In the genomic region with DNA sequence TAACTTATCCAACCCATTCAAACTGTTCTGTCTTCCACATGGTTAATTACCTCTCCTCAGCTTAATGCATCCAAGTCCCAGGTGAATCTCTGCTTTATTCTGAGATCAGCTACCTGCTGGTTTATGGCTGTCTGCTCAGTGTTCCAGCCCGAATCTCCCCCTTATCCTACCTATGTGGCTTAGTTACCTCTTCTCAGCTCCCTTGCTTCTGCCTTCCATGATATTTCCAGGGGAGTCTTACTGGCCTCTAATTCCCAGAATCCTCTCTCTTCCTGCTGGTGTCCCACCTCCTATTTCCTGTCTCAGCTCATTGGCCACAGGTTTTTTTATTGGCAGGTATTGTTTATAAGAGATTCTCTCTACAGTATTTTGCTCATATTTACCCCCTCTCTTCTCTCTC, we compare ENCODE assay signal across 29 mouse cellular contexts. TPM values are rescaled to one million over a fixed set of nuclear protein-coding genes. Genes with fewer than 3 reads are reported as not detected.
DNase-seq lines count a peak whose midpoint lies in the region; ATAC-seq and TF ChIP-seq lines count a peak whose summit lies in the region.
"Had no signal": no experiment of that assay in that cellular context is flagged by ENCODE, and none has a peak within 500 bp of the region (broad histone marks: within the 10 kb centered on the region; RNA-seq: fewer than 3 reads in every experiment).

No protein-coding gene starts in this region.

- no peak overlapping the region for H3K9ac ChIP-seq in hindbrain, embryonic 16.5 days (ENCODE audit: low read depth, low read length)
- no peak overlapping the region for H3K9ac ChIP-seq in hindbrain, embryonic 13.5 days
- no peak overlapping the region for H3K9ac ChIP-seq in midbrain, embryonic 14.5 days (replicated peaks; ENCODE audit: low read length)
- H3K9ac ChIP-seq in midbrain, embryonic 11.5 days (ENCODE audit: low read length): no peak overlapping the region
- H3K9ac ChIP-seq in MEL (ENCODE audit: control insufficient read depth, low read depth, low read length, poor library complexity, severe bottlenecking): no peak overlapping the region
- H3K9ac ChIP-seq in neural tube, embryonic 14.5 days (replicated peaks; ENCODE audit: low read depth, low read length): no peak overlapping the region
- H3K9ac ChIP-seq: embryonic facial prominence, embryonic 12.5 days; limb, embryonic 12.5 days; midbrain, embryonic 13.5 days had no signal

- H3K9me3 ChIP-seq in hindbrain, embryonic 16.5 days (ENCODE audit: control insufficient read depth, low read length): no peaks in the 10 kb centered on the region
- no peaks in the 10 kb centered on the region for H3K9me3 ChIP-seq in hindbrain, embryonic 13.5 days
- no peaks in the 10 kb centered on the region for H3K9me3 ChIP-seq in midbrain, embryonic 14.5 days (ENCODE audit: control insufficient read depth, low read length)
- no peaks in the 10 kb centered on the region for H3K9me3 ChIP-seq in midbrain, embryonic 11.5 days (ENCODE audit: control insufficient read depth, low read length)
- H3K9me3 ChIP-seq in MEL (replicated peaks; ENCODE audit: insufficient read depth, low read length): no peaks in the 10 kb centered on the region
- no peaks in the 10 kb centered on the region for H3K9me3 ChIP-seq in neural tube, embryonic 14.5 days (ENCODE audit: control insufficient read depth, low read length)
- H3K9me3 ChIP-seq: embryonic facial prominence, embryonic 12.5 days; limb, embryonic 12.5 days; midbrain, embryonic 13.5 days had no signal

- no peak for TF ChIP-seq CTCF in MEL (IDR thresholded peaks at IDR 0.05 in 2 of 3, conservative IDR thresholded peaks at IDR 0.05 in 1 of 3; ENCODE audit: control insufficient read depth in 1 of 3, insufficient read depth in 1 of 3, low read depth in 2 of 3, low read length in 3 of 3, poor library complexity in 1 of 3, severe bottlenecking in 1 of 3)

- no peaks in the 10 kb centered on the region for H3K4me1 ChIP-seq in hindbrain, embryonic 16.5 days (ENCODE audit: control insufficient read depth, insufficient read depth, low read depth, low read length)
- H3K4me1 ChIP-seq in hindbrain, embryonic 13.5 days (replicated peaks): no peaks in the 10 kb centered on the region
- H3K4me1 ChIP-seq in midbrain, embryonic 14.5 days (ENCODE audit: control insufficient read depth, insufficient read depth, low read length): no peaks in the 10 kb centered on the region
- no peaks in the 10 kb centered on the region for H3K4me1 ChIP-seq in midbrain, embryonic 11.5 days (ENCODE audit: control insufficient read depth, insufficient read depth, low read length)
- H3K4me1 ChIP-seq in MEL (ENCODE audit: control insufficient read depth in 1 of 2, insufficient read depth in 2 of 2, low read length in 2 of 2): peaks cover 7 to 28% of the 10 kb centered on the region in 2 experiments; a peak in 3 of 4 replicates
- no peaks in the 10 kb centered on the region for H3K4me1 ChIP-seq in neural tube, embryonic 14.5 days (ENCODE audit: control insufficient read depth, insufficient read depth, low read length)
- H3K4me1 ChIP-seq: embryonic facial prominence, embryonic 12.5 days; limb, embryonic 12.5 days; midbrain, embryonic 13.5 days had no signal

- H3K36me3 ChIP-seq in hindbrain, embryonic 16.5 days (ENCODE audit: control insufficient read depth, insufficient read depth, low read length): no peaks in the 10 kb centered on the region
- H3K36me3 ChIP-seq in hindbrain, embryonic 13.5 days: no peaks in the 10 kb centered on the region
- H3K36me3 ChIP-seq in midbrain, embryonic 14.5 days (ENCODE audit: control insufficient read depth, insufficient read depth, low read length): no peaks in the 10 kb centered on the region
- H3K36me3 ChIP-seq in midbrain, embryonic 11.5 days (ENCODE audit: control insufficient read depth, insufficient read depth, low read length): no peaks in the 10 kb centered on the region
- H3K36me3 ChIP-seq in MEL (ENCODE audit: control insufficient read depth in 1 of 2, insufficient read depth in 2 of 2, low read length in 2 of 2): peaks cover 0 to 18% of the 10 kb centered on the region in 2 experiments; a peak in 2 of 4 replicates
- H3K36me3 ChIP-seq in neural tube, embryonic 14.5 days (ENCODE audit: control insufficient read depth, insufficient read depth, low read length): no peaks in the 10 kb centered on the region
- H3K36me3 ChIP-seq: embryonic facial prominence, embryonic 12.5 days; limb, embryonic 12.5 days; midbrain, embryonic 13.5 days had no signal

- H3K4me3 ChIP-seq in hindbrain, embryonic 16.5 days (ENCODE audit: low read length): no peak overlapping the region
- no peak overlapping the region for H3K4me3 ChIP-seq in hindbrain, embryonic 13.5 days
- H3K4me3 ChIP-seq in midbrain, embryonic 14.5 days (replicated peaks; ENCODE audit: low read depth, low read length): no peak overlapping the region
- no peak overlapping the region for H3K4me3 ChIP-seq in midbrain, embryonic 11.5 days (ENCODE audit: low read depth, low read length)
- no peak overlapping the region; a peak in 1 of 4 replicates for H3K4me3 ChIP-seq in MEL (ENCODE audit: control insufficient read depth in 1 of 2, insufficient read depth in 1 of 2, low read depth in 2 of 2, low read length in 2 of 2)
- no peak overlapping the region for H3K4me3 ChIP-seq in neural tube, embryonic 14.5 days (ENCODE audit: low read depth, low read length)
- H3K4me3 ChIP-seq: embryonic facial prominence, embryonic 12.5 days; limb, embryonic 12.5 days; midbrain, embryonic 13.5 days; myocyte had no signal

- peak; percentile 4 for DNase-seq in midbrain, embryonic 14.5 days
- DNase-seq in midbrain, embryonic 11.5 days (ENCODE audit: low spot score, missing footprints): no peak
- DNase-seq in MEL (ENCODE audit: low read depth, low spot score): peak; percentile 11
- DNase-seq in gastrocnemius, adult 8-10 months (ENCODE audit: low spot score in 2 of 2): no peak
- DNase-seq: adrenal gland, postnatal 10 days; B cell, adult 2 months; cerebellum, adult 11-12 months; cerebellum, adult 9-11 months; embryo, embryonic 11 days; gastrocnemius, postnatal 10 days; heart, postnatal 36 days; kidney, adult 11 months; kidney, postnatal 14 days; layer of hippocampus, adult 9-11 months; lung, postnatal 36 days; right cerebral cortex, adult 18-20 months; right cerebral cortex, postnatal 4 days; thymus, adult 2 months; thymus, postnatal 36 days had no signal

- H3K27ac ChIP-seq in hindbrain, embryonic 16.5 days (ENCODE audit: low read depth, low read length): no peak overlapping the region
- H3K27ac ChIP-seq in hindbrain, embryonic 13.5 days: no peak overlapping the region
- no peak overlapping the region for H3K27ac ChIP-seq in midbrain, embryonic 14.5 days (replicated peaks; ENCODE audit: low read depth, low read length)
- H3K27ac ChIP-seq in midbrain, embryonic 11.5 days (ENCODE audit: low read depth, low read length): no peak overlapping the region
- H3K27ac ChIP-seq in MEL (ENCODE audit: control insufficient read depth, low read depth, low read length): peak overlapping the region; percentile 65
- H3K27ac ChIP-seq in neural tube, embryonic 14.5 days (ENCODE audit: low read depth, low read length): no peak overlapping the region; the same call in 1 of the 2 replicates
- H3K27ac ChIP-seq: embryonic facial prominence, embryonic 12.5 days; limb, embryonic 12.5 days; midbrain, embryonic 13.5 days had no signal

- no peaks in the 10 kb centered on the region for H3K79me2 ChIP-seq in MEL (ENCODE audit: control insufficient read depth, insufficient read depth, low read length, poor library complexity)

- peak overlapping the region; percentile 26; the same call in 1 of the 2 replicates for H3K4me2 ChIP-seq in hindbrain, embryonic 16.5 days (ENCODE audit: low read length)
- H3K4me2 ChIP-seq in hindbrain, embryonic 13.5 days: no peak overlapping the region
- no peak overlapping the region for H3K4me2 ChIP-seq in midbrain, embryonic 14.5 days (ENCODE audit: low read length)
- H3K4me2 ChIP-seq in midbrain, embryonic 11.5 days: no peak overlapping the region
- H3K4me2 ChIP-seq in neural tube, embryonic 14.5 days (ENCODE audit: low read depth, low read length): no peak overlapping the region
- H3K4me2 ChIP-seq: embryonic facial prominence, embryonic 12.5 days; heart, embryonic 11.5 days; limb, embryonic 12.5 days; liver, embryonic 11.5 days; midbrain, embryonic 13.5 days had no signal

- no peak for ATAC-seq in hindbrain, embryonic 16.5 days
- no peak for ATAC-seq in hindbrain, embryonic 13.5 days (ENCODE audit: low FRiP score)
- ATAC-seq in midbrain, embryonic 14.5 days (ENCODE audit: low FRiP score, low TSS enrichment): no peak
- ATAC-seq in midbrain, embryonic 11.5 days (ENCODE audit: low FRiP score): no peak
- ATAC-seq in neural tube, embryonic 14.5 days (ENCODE audit: low read depth): peak; percentile 54; the same call in 1 of the 2 replicates
- ATAC-seq: forebrain, embryonic 16.5 days; midbrain, embryonic 13.5 days had no signal

- H3K27me3 ChIP-seq in hindbrain, embryonic 16.5 days (replicated peaks; ENCODE audit: control insufficient read depth, insufficient read depth, low read length): no peaks in the 10 kb centered on the region
- no peaks in the 10 kb centered on the region for H3K27me3 ChIP-seq in hindbrain, embryonic 13.5 days
- no peaks in the 10 kb centered on the region for H3K27me3 ChIP-seq in midbrain, embryonic 14.5 days (ENCODE audit: control insufficient read depth, insufficient read depth, low read length)
- H3K27me3 ChIP-seq in midbrain, embryonic 11.5 days (ENCODE audit: control insufficient read depth, insufficient read depth, low read length): no peaks in the 10 kb centered on the region
- no peaks in the 10 kb centered on the region for H3K27me3 ChIP-seq in MEL (ENCODE audit: control insufficient read depth in 1 of 2, insufficient read depth in 2 of 2, low read length in 2 of 2)
- H3K27me3 ChIP-seq in neural tube, embryonic 14.5 days (ENCODE audit: control insufficient read depth, insufficient read depth, low read length): no peaks in the 10 kb centered on the region
- H3K27me3 ChIP-seq: embryonic facial prominence, embryonic 12.5 days; limb, embryonic 12.5 days; midbrain, embryonic 13.5 days had no signal

- no peak for TF ChIP-seq EP300 in MEL (IDR thresholded peaks at IDR 0.05; ENCODE audit: low read depth in 1 of 2, low read length in 2 of 2)

- TF ChIP-seq RAD21 in MEL (IDR thresholded peaks at IDR 0.05; ENCODE audit: low read depth, low read length): no peak

- 64% methylated on average over 1 of the region's 1 CpGs for WGBS in hindbrain, embryonic 16.5 days
- 75% methylated on average over 1 of the region's 1 CpGs for WGBS in hindbrain, embryonic 13.5 days
- 79% methylated on average over 1 of the region's 1 CpGs for WGBS in midbrain, embryonic 14.5 days
- WGBS in midbrain, embryonic 11.5 days: 65% methylated on average over 1 of the region's 1 CpGs
- 56% methylated on average over 1 of the region's 1 CpGs for WGBS in neural tube, embryonic 14.5 days

- TF ChIP-seq POLR2A in MEL (IDR thresholded peaks at IDR 0.05; ENCODE audit: control insufficient read depth in 1 of 2, insufficient read depth in 1 of 2, low read depth in 1 of 2, low read length in 2 of 2, poor library complexity in 1 of 2): no peak

RNA-seq across cellular contexts. Expression of a gene that starts 51.8 kb away (rescaled TPM):
- polyA plus RNA-seq in hindbrain, embryonic 16.5 days (2015; fragmentation: Nextera tagmentation; extraction: Ambion mirVana): 170 and 171 TPM in 2 replicates
- polyA plus RNA-seq in hindbrain, embryonic 13.5 days (2015; fragmentation: Nextera tagmentation; extraction: Ambion mirVana): 168 and 172 TPM in 2 replicates
- polyA plus RNA-seq in midbrain, embryonic 14.5 days (2014; fragmentation: Nextera tagmentation; extraction: Ambion mirVana): 161 and 182 TPM in 2 replicates
- 201 and 217 TPM in 2 replicates for polyA plus RNA-seq in midbrain, embryonic 11.5 days (2014; fragmentation: Nextera tagmentation; extraction: Ambion mirVana)
- total RNA-seq in MEL (2012; rRNA removed): 189 and 207 TPM in 2 replicates
- polyA plus RNA-seq in MEL (2012; ENCODE audit: insufficient read depth in 1 of 2, insufficient read length in 2 of 2, low read depth in 1 of 2, low replicate concordance in 2 of 2, missing spikeins in 1 of 2): 100 to 1,000 TPM in 1 of 2 experiments, not detected in 1; 307 TPM
- polyA plus RNA-seq in neural tube, embryonic 14.5 days (2014; fragmentation: Nextera tagmentation; extraction: Ambion mirVana): 167 and 200 TPM in 2 replicates
- total RNA-seq in gastrocnemius, adult 8-10 months (2022): 100 to 1,000 TPM; 185 to 251 (median 205) TPM

Comparison
In these comparisons a context has a peak if more than half of its experiments do, and no peak if none do; other contexts are left out.
1. DNase-seq: peak in midbrain, embryonic 14.5 days (single experiment) and MEL (single experiment); none in midbrain, embryonic 11.5 days (single experiment) and gastrocnemius, adult 8-10 months (0 of 2).